Mouse (Mus musculus): ENCODE data around the gene Snx29. TPM values are rescaled to one million over a fixed set of nuclear protein-coding genes. Genes with fewer than 3 reads are reported as not detected.
A peak's percentile ranks its signal among the peaks of the same experiment; 100 is the strongest.

The Snx29 gene
- polyA plus RNA-seq, 1 experiment from 2014 or later = 15.3 TPM

- H3K4me3 ChIP-seq (ENCODE audit: low read length) = no peak overlapping the region
- WGBS = 70% methylated on average over 4 of the region's 4 CpGs
- H3K9me3 ChIP-seq (ENCODE audit: control insufficient read depth, low read length) = no peaks in the 10 kb centered on the region
- no peaks in the 10 kb centered on the region for H3K36me3 ChIP-seq (ENCODE audit: control insufficient read depth, insufficient read depth, low read length)
- peaks cover 5% of the 10 kb centered on the region; the same call in 1 of the 2 replicates for H3K4me1 ChIP-seq (ENCODE audit: control insufficient read depth, insufficient read depth, low read depth, low read length)
- ATAC-seq = no peak
- no peaks in the 10 kb centered on the region for H3K27me3 ChIP-seq (replicated peaks; ENCODE audit: control insufficient read depth, insufficient read depth, low read length)
- H3K9ac ChIP-seq (ENCODE audit: low read depth, low read length) = no peak overlapping the region
- no peak overlapping the region for H3K27ac ChIP-seq (ENCODE audit: low read depth, low read length)
- no peak overlapping the region for H3K4me2 ChIP-seq (ENCODE audit: low read length)
Observed at GRCm38 (mm10) chr16:11500061-11500460, 177.4 kb downstream of the Snx29 start.

DNA sequence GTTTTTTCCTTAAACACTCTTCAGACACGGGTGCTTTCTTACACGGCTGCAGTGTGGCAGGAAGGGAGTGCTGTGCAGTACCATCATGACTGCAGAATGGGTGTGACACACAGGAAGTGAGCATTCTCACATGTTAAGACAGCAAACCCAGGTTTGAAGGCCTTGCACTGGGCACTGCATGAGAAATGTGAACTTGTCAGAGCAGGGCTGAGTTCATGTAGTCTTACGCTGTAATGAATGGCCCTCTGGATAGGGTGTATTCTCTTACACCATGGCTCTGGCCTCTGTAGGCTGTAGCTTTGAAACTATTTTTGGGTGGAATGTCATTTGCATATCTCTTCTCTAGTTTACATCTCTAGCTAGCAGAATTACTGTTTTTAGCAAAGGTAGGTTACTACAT lies 178.4 kb downstream of the Snx29 start:
- ATAC-seq = no peak
- 90% methylated on average over 3 of the region's 3 CpGs for WGBS
- no peaks in the 10 kb centered on the region for H3K27me3 ChIP-seq (replicated peaks; ENCODE audit: control insufficient read depth, insufficient read depth, low read length)
- H3K4me1 ChIP-seq (ENCODE audit: control insufficient read depth, insufficient read depth, low read depth, low read length) = peaks cover 9% of the 10 kb centered on the region
- H3K27ac ChIP-seq (ENCODE audit: low read depth, low read length) = no peak overlapping the region
- no peak overlapping the region for H3K9ac ChIP-seq (ENCODE audit: low read depth, low read length)
- H3K4me2 ChIP-seq (ENCODE audit: low read length) = no peak overlapping the region
- H3K4me3 ChIP-seq (ENCODE audit: low read length) = no peak overlapping the region
- H3K36me3 ChIP-seq (ENCODE audit: control insufficient read depth, insufficient read depth, low read length) = no peaks in the 10 kb centered on the region
- no peaks in the 10 kb centered on the region for H3K9me3 ChIP-seq (ENCODE audit: control insufficient read depth, low read length)

GRCm38 (mm10) chr16:11501611-11502010 lies 178.9 kb downstream of the Snx29 start:
- 92% methylated on average over 2 of the region's 2 CpGs for WGBS

DNA sequence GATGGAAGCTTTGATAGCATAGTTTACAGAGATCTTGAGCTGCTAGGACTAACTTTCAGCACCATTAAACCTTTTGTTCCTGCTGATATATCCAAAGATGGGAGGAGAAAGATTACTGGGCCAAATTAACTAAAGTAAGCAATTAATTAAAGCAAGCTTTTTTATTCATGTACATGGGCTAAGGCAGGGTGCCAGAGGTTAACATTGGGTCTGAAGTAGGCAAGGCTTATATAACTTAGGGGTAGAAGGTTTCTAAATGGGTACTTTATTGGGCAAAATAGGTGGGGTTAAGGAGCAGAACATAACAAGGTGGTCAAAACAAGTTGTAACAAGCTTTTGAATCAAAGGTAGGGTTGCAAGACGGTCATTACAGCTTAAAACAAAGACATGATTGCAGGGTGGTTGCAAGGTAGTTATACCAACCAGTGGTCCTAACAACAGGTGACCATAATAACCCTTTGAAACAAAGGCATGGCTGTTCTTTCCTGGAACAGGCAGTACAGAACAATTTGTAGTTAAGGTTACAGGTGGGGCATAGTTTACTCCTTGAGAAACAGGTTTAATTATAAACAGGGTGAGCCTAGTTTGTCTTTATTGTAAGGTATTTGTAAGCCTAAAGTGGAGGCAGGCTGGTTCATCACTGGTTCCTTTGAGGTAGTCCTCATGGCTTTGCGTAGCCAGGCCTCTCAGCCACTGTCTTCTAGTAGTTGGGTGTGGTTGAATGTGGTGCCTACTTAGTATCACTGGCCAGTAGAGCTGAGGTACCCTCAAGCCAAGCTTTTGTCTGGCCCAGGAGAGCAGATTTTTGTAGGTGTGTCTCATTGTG lies 182.2 kb downstream of the Snx29 start:
- 89% methylated on average over 2 of the region's 2 CpGs for WGBS
- ATAC-seq = no peak
- H3K4me3 ChIP-seq (ENCODE audit: low read length) = no peak overlapping the region
- no peak overlapping the region for H3K4me2 ChIP-seq (ENCODE audit: low read length)
- H3K9ac ChIP-seq (ENCODE audit: low read depth, low read length) = no peak overlapping the region
- no peaks in the 10 kb centered on the region for H3K36me3 ChIP-seq (ENCODE audit: control insufficient read depth, insufficient read depth, low read length)
- no peaks in the 10 kb centered on the region for H3K9me3 ChIP-seq (ENCODE audit: control insufficient read depth, low read length)
- no peaks in the 10 kb centered on the region for H3K27me3 ChIP-seq (replicated peaks; ENCODE audit: control insufficient read depth, insufficient read depth, low read length)
- H3K4me1 ChIP-seq (ENCODE audit: control insufficient read depth, insufficient read depth, low read depth, low read length) = peaks cover 5% of the 10 kb centered on the region
- no peak overlapping the region for H3K27ac ChIP-seq (ENCODE audit: low read depth, low read length)

More at GRCm38 (mm10) chr16:11501611-11502010, 178.9 kb downstream of the Snx29 start:
- peaks cover 9% of the 10 kb centered on the region for H3K4me1 ChIP-seq (ENCODE audit: control insufficient read depth, insufficient read depth, low read depth, low read length)
- no peak overlapping the region for H3K9ac ChIP-seq (ENCODE audit: low read depth, low read length)
- H3K4me2 ChIP-seq (ENCODE audit: low read length) = no peak overlapping the region
- no peak overlapping the region for H3K4me3 ChIP-seq (ENCODE audit: low read length)
- H3K36me3 ChIP-seq (ENCODE audit: control insufficient read depth, insufficient read depth, low read length) = no peaks in the 10 kb centered on the region
- ATAC-seq = no peak
- no peak overlapping the region for H3K27ac ChIP-seq (ENCODE audit: low read depth, low read length)
- no peaks in the 10 kb centered on the region for H3K9me3 ChIP-seq (ENCODE audit: control insufficient read depth, low read length)
- H3K27me3 ChIP-seq (replicated peaks; ENCODE audit: control insufficient read depth, insufficient read depth, low read length) = no peaks in the 10 kb centered on the region

- ATAC-seq = peak; percentile 49; the same call in 1 of the 2 replicates
- Histone ChIP-seq H3K9me3 (ENCODE audit: control insufficient read depth, low read length) (no peaks in the 10 kb centered on the region), H3K27ac (ENCODE audit: low read depth, low read length) (no peak overlapping the region), H3K4me2 (ENCODE audit: low read length) (no peak overlapping the region), H3K4me1 (ENCODE audit: control insufficient read depth, insufficient read depth, low read depth, low read length) (peaks cover 5% of the 10 kb centered on the region), H3K4me3 (ENCODE audit: low read length) (no peak overlapping the region), H3K9ac (ENCODE audit: low read depth, low read length) (no peak overlapping the region), H3K27me3 (replicated peaks; ENCODE audit: control insufficient read depth, insufficient read depth, low read length) (no peaks in the 10 kb centered on the region), H3K36me3 (ENCODE audit: control insufficient read depth, insufficient read depth, low read length) (no peaks in the 10 kb centered on the region)
- 66% methylated on average over 5 of the region's 5 CpGs for WGBS
Observed at GRCm38 (mm10) chr16:11505492-11506176, 182.9 kb downstream of the Snx29 start.

DNA sequence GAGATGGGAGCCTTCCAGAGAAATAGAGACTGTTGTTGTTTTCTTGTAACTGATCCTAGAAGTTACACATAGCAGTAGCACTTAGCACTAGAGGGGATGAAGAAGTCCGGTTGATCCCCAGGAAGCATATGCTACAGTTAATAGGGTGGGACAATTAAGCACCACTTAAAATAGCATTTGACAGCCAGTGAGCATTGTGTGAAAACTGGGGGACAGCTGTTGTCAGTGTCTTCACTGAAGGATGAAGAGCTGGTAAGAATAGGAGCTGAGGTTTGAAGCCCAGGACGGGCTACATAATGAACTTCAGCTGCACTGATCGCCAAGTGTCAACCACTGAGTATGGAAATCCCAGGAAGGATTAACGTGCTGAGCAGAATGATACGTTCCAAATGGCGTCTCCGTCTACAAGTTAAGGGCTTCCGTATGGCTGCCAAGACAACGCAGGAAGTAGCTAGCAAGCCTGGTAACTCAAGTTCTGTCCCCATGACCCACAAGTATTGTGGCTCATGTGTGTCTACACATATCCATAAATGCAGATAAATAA lies 184.6 kb downstream of the Snx29 start:
- Histone ChIP-seq H3K27ac (ENCODE audit: low read depth, low read length) (no peak overlapping the region), H3K27me3 (replicated peaks; ENCODE audit: control insufficient read depth, insufficient read depth, low read length) (no peaks in the 10 kb centered on the region), H3K9ac (ENCODE audit: low read depth, low read length) (no peak overlapping the region), H3K4me1 (ENCODE audit: control insufficient read depth, insufficient read depth, low read depth, low read length) (peaks cover 5% of the 10 kb centered on the region), H3K36me3 (ENCODE audit: control insufficient read depth, insufficient read depth, low read length) (no peaks in the 10 kb centered on the region), H3K4me2 (ENCODE audit: low read length) (no peak overlapping the region), H3K9me3 (ENCODE audit: control insufficient read depth, low read length) (no peaks in the 10 kb centered on the region), H3K4me3 (ENCODE audit: low read length) (no peak overlapping the region)
- no peak for ATAC-seq
- WGBS = 76% methylated on average over 9 of the region's 9 CpGs

DNA sequence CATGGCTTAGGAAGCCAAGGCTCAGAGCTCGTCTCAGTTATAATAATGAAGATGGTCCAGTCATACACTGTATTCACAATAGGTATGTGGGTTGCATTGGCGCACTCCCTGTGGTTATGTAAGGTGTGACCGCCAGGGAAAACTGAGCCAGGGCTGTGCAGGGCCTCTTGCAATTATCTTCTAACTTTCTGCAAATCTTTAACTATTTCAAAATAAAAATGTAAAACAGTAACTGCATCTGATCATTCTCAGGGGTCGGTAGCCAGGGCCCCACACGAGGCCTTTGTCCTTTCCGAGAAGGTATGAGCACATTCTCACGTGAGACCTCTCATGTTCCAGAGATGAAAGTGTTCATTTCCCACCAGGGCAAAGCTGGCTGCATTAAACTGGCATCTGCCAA lies 185.6 kb downstream of the Snx29 start:
- H3K4me2 ChIP-seq (ENCODE audit: low read length) = no peak overlapping the region
- no peak overlapping the region for H3K4me3 ChIP-seq (ENCODE audit: low read length)
- WGBS = 93% methylated on average over 7 of the region's 7 CpGs
- no peaks in the 10 kb centered on the region for H3K9me3 ChIP-seq (ENCODE audit: control insufficient read depth, low read length)
- peaks cover 5% of the 10 kb centered on the region for H3K4me1 ChIP-seq (ENCODE audit: control insufficient read depth, insufficient read depth, low read depth, low read length)
- no peak for ATAC-seq
- no peak overlapping the region for H3K27ac ChIP-seq (ENCODE audit: low read depth, low read length)
- no peaks in the 10 kb centered on the region for H3K27me3 ChIP-seq (replicated peaks; ENCODE audit: control insufficient read depth, insufficient read depth, low read length)
- H3K36me3 ChIP-seq (ENCODE audit: control insufficient read depth, insufficient read depth, low read length) = no peaks in the 10 kb centered on the region
- no peak overlapping the region for H3K9ac ChIP-seq (ENCODE audit: low read depth, low read length)

- 91% methylated on average over 2 of the region's 2 CpGs for WGBS
Observed at GRCm38 (mm10) chr16:11510416-11510815, 187.7 kb downstream of the Snx29 start.

DNA sequence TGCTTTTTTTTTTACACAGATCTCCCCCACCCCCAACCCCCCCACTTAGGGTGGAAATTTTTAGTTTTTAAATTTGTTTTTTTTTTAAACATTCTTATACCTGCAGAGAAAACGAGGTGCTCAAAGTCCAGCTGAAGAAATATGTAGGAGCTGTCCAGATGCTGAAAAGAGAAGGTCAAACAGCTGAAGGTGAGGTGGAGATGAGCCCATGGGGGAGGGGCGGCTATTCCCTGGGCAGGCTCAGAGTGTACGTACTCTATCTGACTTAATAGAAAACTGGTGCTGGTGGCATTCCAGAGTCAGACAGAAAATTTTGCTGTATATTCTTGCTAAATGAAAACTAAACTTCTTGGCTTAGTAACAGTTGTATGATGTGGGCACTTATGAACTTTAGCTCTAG lies 188.1 kb downstream of the Snx29 start:
- Histone ChIP-seq H3K4me1 (ENCODE audit: control insufficient read depth, insufficient read depth, low read depth, low read length) (peaks cover under 1% of the 10 kb centered on the region), H3K9me3 (ENCODE audit: control insufficient read depth, low read length) (no peaks in the 10 kb centered on the region), H3K27me3 (replicated peaks; ENCODE audit: control insufficient read depth, insufficient read depth, low read length) (no peaks in the 10 kb centered on the region), H3K9ac (ENCODE audit: low read depth, low read length) (no peak overlapping the region), H3K4me2 (ENCODE audit: low read length) (no peak overlapping the region), H3K4me3 (ENCODE audit: low read length) (no peak overlapping the region), H3K27ac (ENCODE audit: low read depth, low read length) (no peak overlapping the region), H3K36me3 (ENCODE audit: control insufficient read depth, insufficient read depth, low read length) (no peaks in the 10 kb centered on the region)
- 72% methylated on average over 3 of the region's 3 CpGs for WGBS
- no peak for ATAC-seq

More at GRCm38 (mm10) chr16:11510416-11510815, 187.7 kb downstream of the Snx29 start:
- no peaks in the 10 kb centered on the region for H3K36me3 ChIP-seq (ENCODE audit: control insufficient read depth, insufficient read depth, low read length)
- H3K9ac ChIP-seq (ENCODE audit: low read depth, low read length) = no peak overlapping the region
- H3K9me3 ChIP-seq (ENCODE audit: control insufficient read depth, low read length) = no peaks in the 10 kb centered on the region
- no peak overlapping the region for H3K27ac ChIP-seq (ENCODE audit: low read depth, low read length)
- no peak overlapping the region for H3K4me3 ChIP-seq (ENCODE audit: low read length)
- ATAC-seq = no peak
- peaks cover 5% of the 10 kb centered on the region for H3K4me1 ChIP-seq (ENCODE audit: control insufficient read depth, insufficient read depth, low read depth, low read length)
- H3K4me2 ChIP-seq (ENCODE audit: low read length) = no peak overlapping the region
- no peaks in the 10 kb centered on the region for H3K27me3 ChIP-seq (replicated peaks; ENCODE audit: control insufficient read depth, insufficient read depth, low read length)

Measured in hindbrain, embryonic 16.5 days (tissue).